ENCODE assay signal across 15 mouse cellular contexts in the genomic region with DNA sequence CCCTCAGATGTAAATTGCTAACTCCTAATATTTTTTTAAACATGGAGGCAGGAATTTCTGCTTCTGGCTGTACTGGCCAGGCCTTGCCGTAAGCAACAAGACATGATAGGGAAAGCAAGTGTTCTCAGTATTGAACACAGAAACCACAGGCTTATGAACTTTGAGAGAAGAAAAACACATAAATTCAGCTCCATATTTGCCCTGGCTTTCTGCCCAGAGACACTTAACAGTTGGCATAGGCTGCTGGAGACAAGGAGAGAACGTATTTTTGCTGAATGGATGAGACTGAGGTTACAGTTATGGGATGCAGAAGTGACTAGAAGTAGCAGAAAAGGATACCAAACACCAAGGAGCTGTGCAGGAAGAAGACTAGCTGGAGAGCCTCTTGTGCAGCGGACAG.
DNase-seq lines count a peak whose midpoint lies in the region; ATAC-seq and TF ChIP-seq lines count a peak whose summit lies in the region.
"Had no signal": no experiment of that assay in that cellular context is flagged by ENCODE, and none has a peak within 500 bp of the region (broad histone marks: within the 10 kb centered on the region; RNA-seq: fewer than 3 reads in every experiment).

No protein-coding gene starts in this region.

- H3K27me3 ChIP-seq in forebrain, embryonic 14.5 days (replicated peaks; ENCODE audit: control insufficient read depth, insufficient read depth, low read length), result no peaks in the 10 kb centered on the region
- no peaks in the 10 kb centered on the region for H3K27me3 ChIP-seq in forebrain, embryonic 13.5 days
- no peaks in the 10 kb centered on the region for H3K27me3 ChIP-seq in kidney, embryonic 15.5 days

- peak; percentile 45 for DNase-seq in forebrain, embryonic 14.5 days (ENCODE audit: low spot score)
- DNase-seq in kidney, postnatal 10 days, result peak; percentile 27
- peak; percentile 6 to 40 for DNase-seq in heart, postnatal 14 days
- DNase-seq in lung, postnatal 25 days (ENCODE audit: low spot score), result peak; percentile 30
- no peak for DNase-seq in layer of hippocampus, postnatal 25 days (ENCODE audit: extremely low spot score in 1 of 2, low spot score in 1 of 2)
- no peak for DNase-seq in left cerebral cortex, adult 2 months (ENCODE audit: extremely low spot score in 1 of 2, low spot score in 2 of 2)
- DNase-seq: cerebellum, adult 2 months; embryo, embryonic 11 days; gastrocnemius, postnatal 10 days; midbrain, embryonic 14.5 days; right cerebral cortex, adult 18-20 months had no signal

- H3K36me3 ChIP-seq in forebrain, embryonic 14.5 days (ENCODE audit: control insufficient read depth, insufficient read depth, low read length), result no peaks in the 10 kb centered on the region
- H3K36me3 ChIP-seq in forebrain, embryonic 13.5 days (ENCODE audit: poor library complexity, severe bottlenecking), result no peaks in the 10 kb centered on the region
- no peaks in the 10 kb centered on the region for H3K36me3 ChIP-seq in kidney, embryonic 15.5 days
- H3K36me3 ChIP-seq: hindbrain, embryonic 10.5 days had no signal

- 85% methylated on average over 3 of the region's 3 CpGs for WGBS in forebrain, embryonic 14.5 days
- 78% methylated on average over 3 of the region's 3 CpGs for WGBS in forebrain, embryonic 13.5 days
- 60% methylated on average over 3 of the region's 3 CpGs for WGBS in kidney, embryonic 15.5 days

- TF ChIP-seq CTCF in left cerebral cortex, adult 2 months (IDR thresholded peaks at IDR 0.05), result no peak

- no peaks in the 10 kb centered on the region for H3K9me3 ChIP-seq in forebrain, embryonic 14.5 days (replicated peaks; ENCODE audit: control insufficient read depth, low read length)
- no peaks in the 10 kb centered on the region for H3K9me3 ChIP-seq in forebrain, embryonic 13.5 days (replicated peaks)
- no peaks in the 10 kb centered on the region for H3K9me3 ChIP-seq in kidney, embryonic 15.5 days (replicated peaks)
- H3K9me3 ChIP-seq: hindbrain, embryonic 10.5 days had no signal

- no peak overlapping the region for H3K9ac ChIP-seq in forebrain, embryonic 14.5 days (ENCODE audit: low read length)
- no peak overlapping the region for H3K9ac ChIP-seq in forebrain, embryonic 13.5 days
- H3K9ac ChIP-seq in kidney, embryonic 15.5 days, result no peak overlapping the region

- H3K4me1 ChIP-seq in forebrain, embryonic 14.5 days (ENCODE audit: control insufficient read depth, insufficient read depth, low read length), result no peaks in the 10 kb centered on the region
- no peaks in the 10 kb centered on the region for H3K4me1 ChIP-seq in forebrain, embryonic 13.5 days
- no peaks in the 10 kb centered on the region for H3K4me1 ChIP-seq in kidney, embryonic 15.5 days
- H3K4me1 ChIP-seq: hindbrain, embryonic 10.5 days had no signal

- H3K4me2 ChIP-seq in forebrain, embryonic 14.5 days (ENCODE audit: low read length), result no peak overlapping the region
- no peak overlapping the region for H3K4me2 ChIP-seq in forebrain, embryonic 13.5 days
- no peak overlapping the region for H3K4me2 ChIP-seq in kidney, embryonic 15.5 days

- no peak for ATAC-seq in forebrain, embryonic 14.5 days
- no peak for ATAC-seq in forebrain, embryonic 13.5 days
- ATAC-seq in kidney, embryonic 15.5 days (replicated peaks; ENCODE audit: low FRiP score), result no peak
- ATAC-seq: intestine, postnatal 0 days had no signal

- intact Hi-C loops in heart, postnatal 14 days (cut with DNase I), result no loop called here
- intact Hi-C loops in left cerebral cortex, adult 2 months (cut with DNase I), result no loop called here

- no peak overlapping the region for H3K4me3 ChIP-seq in forebrain, embryonic 14.5 days (ENCODE audit: low read depth, low read length)
- no peak overlapping the region for H3K4me3 ChIP-seq in forebrain, embryonic 13.5 days
- no peak overlapping the region for H3K4me3 ChIP-seq in kidney, embryonic 15.5 days (replicated peaks)
- no peak overlapping the region for H3K4me3 ChIP-seq in left cerebral cortex, adult 2 months
- H3K4me3 ChIP-seq: hindbrain, embryonic 10.5 days had no signal

- no peak overlapping the region for H3K27ac ChIP-seq in forebrain, embryonic 14.5 days (ENCODE audit: low read depth, low read length)
- H3K27ac ChIP-seq in forebrain, embryonic 13.5 days, result no peak overlapping the region
- H3K27ac ChIP-seq in kidney, embryonic 15.5 days, result no peak overlapping the region
- no peak overlapping the region for H3K27ac ChIP-seq in left cerebral cortex, adult 2 months
- H3K27ac ChIP-seq: hindbrain, embryonic 10.5 days had no signal

Comparison
In these comparisons a context has a peak if more than half of its experiments do, and no peak if none do; other contexts are left out.
1. DNase-seq: peak in forebrain, embryonic 14.5 days (single experiment), kidney, postnatal 10 days (single experiment), heart, postnatal 14 days (2 of 2) and lung, postnatal 25 days (single experiment); none in layer of hippocampus, postnatal 25 days (0 of 2) and left cerebral cortex, adult 2 months (0 of 2).